Mouse (Mus musculus): ENCODE results near the gene Pard3.

- TF ChIP-seq CTCF (IDR thresholded peaks at IDR 0.05; ENCODE audit: borderline replicate concordance, extremely low read depth, insufficient read depth, insufficient read length) (no peak), POLR2A (IDR thresholded peaks at IDR 0.05; ENCODE audit: borderline replicate concordance, extremely low read depth, insufficient read depth, insufficient read length, poor library complexity, severe bottlenecking) (no peak)
These were observed 487.2 kb downstream of the Pard3 start for GRCm38 (mm10) chr8:127550928-127551327.
